Mouse (Mus musculus) forebrain, postnatal 0 days (tissue): ENCODE measurements around the gene Frmd4a. TPM values are rescaled to one million over a fixed set of nuclear protein-coding genes. Genes with fewer than 3 reads are reported as not detected.

Source experiments
- ATAC-seq: fragments of 200-750 bp; cut with Nextera tagmentation; 2 replicates; pipeline ENCODE4 v1.8.0; 2017; ENCODE audit warnings: mild to moderate bottlenecking, moderate library complexity
- DNase-seq: peaks from one replicate; pipeline ENCODE4 v3.0.0-alpha.2; 2015
- H3K27ac ChIP-seq: fragments of 300-500 bp; sonication (generic); 2 replicates; pipeline ENCODE4 v1.5.1; 2014; ENCODE audit warnings: low read depth, mild to moderate bottlenecking, antibody characterized with exemption, low read length, moderate library complexity, mixed read lengths
- H3K27me3 ChIP-seq: fragments of 300-500 bp; sonication (generic); 2 replicates; pipeline ENCODE4 v1.6.1; 2014; ENCODE audit warnings: mild to moderate bottlenecking, low read length, mixed read lengths; ENCODE audit not compliant: insufficient read depth
- H3K36me3 ChIP-seq: fragments of 300-500 bp; sonication (generic); 2 replicates; pipeline ENCODE4 v1.6.1; 2014; ENCODE audit warnings: mild to moderate bottlenecking, moderate library complexity; ENCODE audit not compliant: insufficient read depth
- H3K4me1 ChIP-seq: fragments of 300-500 bp; sonication (generic); 2 replicates; pipeline ENCODE4 v1.6.1; 2014; ENCODE audit warnings: antibody characterized with exemption; ENCODE audit not compliant: insufficient read depth
- H3K4me2 ChIP-seq: fragments of 300-500 bp; sonication (generic); 2 replicates; pipeline ENCODE4 v1.6.1; 2014; ENCODE audit warnings: low read depth, mild to moderate bottlenecking, moderate library complexity
- H3K4me3 ChIP-seq: fragments of 300-500 bp; sonication (generic); 2 replicates; pipeline ENCODE4 v1.5.1; 2014; ENCODE audit warnings: low read depth, low read length, mixed read lengths
- H3K9ac ChIP-seq: fragments of 300-500 bp; sonication (generic); 2 replicates; pipeline ENCODE4 v1.6.1; 2014; ENCODE audit warnings: mild to moderate bottlenecking
- H3K9me3 ChIP-seq: fragments of 300-500 bp; sonication (generic); 2 replicates; pipeline ENCODE4 v1.6.1; 2016; ENCODE audit warnings: low read length
- CTCF ChIP-seq: sonication (generic); IDR thresholded peaks from 2 replicates; pipeline ENCODE4 v1.5.1; 2016; ENCODE audit warnings: antibody characterized with exemption, control low read depth, low read depth
- WGBS: fragments of 180-500 bp; shearing (Covaris S2); extraction: QIAGEN DNeasy Blood & Tissue Kit; methylation state at CpG from one replicate; pipeline ENCODE4 v1.1.7; 2014; 5-methylcytosine and 5-hydroxymethylcytosine counted together
- polyA plus RNA-seq: library from polyadenylated mRNA; unstranded; fragments of >200 nt; fragmentation: Nextera tagmentation; extraction: Ambion mirVana; gene quantifications from 2 replicates; pipeline ENCODE4 v1.2.1, GENCODE M21; 2015
- total RNA-seq: library from RNA; depleted of rRNA; stranded (reverse); fragments of >200 nt; gene quantifications from 2 replicates; pipeline ENCODE4 v1.2.3, GENCODE M21; 2014

Gene Frmd4a
- total and polyA plus RNA-seq, 2 experiments from 2014 or later = 43.8 to 74.5 TPM

DNA sequence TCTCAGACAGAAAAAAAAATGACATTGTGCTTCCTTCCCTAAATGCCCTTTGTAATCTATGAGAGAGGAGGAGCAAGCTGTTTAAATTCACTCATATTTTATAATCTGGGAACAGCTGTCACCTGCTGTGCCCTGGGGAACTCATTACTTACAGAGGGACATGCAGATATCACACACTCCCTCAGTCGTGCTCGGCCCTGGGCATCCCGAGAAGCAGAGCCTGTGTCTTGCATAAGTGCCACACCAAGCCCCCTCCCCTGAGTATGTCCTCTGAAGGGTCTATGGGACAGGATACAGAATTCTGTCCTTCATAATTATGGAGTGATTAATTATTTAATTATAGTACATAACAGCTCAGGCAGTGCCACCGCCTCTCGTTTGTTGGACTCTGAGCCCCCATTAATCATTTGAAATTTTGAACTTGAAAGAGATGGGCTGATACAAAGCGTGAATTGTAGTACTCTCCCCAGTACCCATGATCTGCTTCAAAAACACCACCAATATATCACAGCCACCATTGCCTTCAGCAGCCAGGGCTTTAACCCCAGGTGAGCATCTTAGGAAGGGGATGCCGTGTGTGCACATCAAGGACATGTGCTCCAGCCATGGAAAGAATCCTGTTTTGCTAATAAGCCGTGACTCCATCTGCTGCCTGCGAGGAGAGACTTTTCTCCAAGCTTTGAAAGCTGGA lies 177.0 kb downstream of the Frmd4a start:
- DNase-seq (peak; percentile 31), ATAC-seq (no peak)
- no peak overlapping the region for H3K27ac ChIP-seq
- no peaks in the 10 kb centered on the region for H3K9me3 ChIP-seq
- TF ChIP-seq CTCF = no peak
- no peak overlapping the region for H3K4me2 ChIP-seq
- H3K4me1 ChIP-seq = no peaks in the 10 kb centered on the region
- WGBS = 49% methylated on average over 9 of the region's 9 CpGs
- no peaks in the 10 kb centered on the region for H3K36me3 ChIP-seq
- no peaks in the 10 kb centered on the region for H3K27me3 ChIP-seq
- no peak overlapping the region for H3K9ac ChIP-seq
- H3K4me3 ChIP-seq = no peak overlapping the region

DNA sequence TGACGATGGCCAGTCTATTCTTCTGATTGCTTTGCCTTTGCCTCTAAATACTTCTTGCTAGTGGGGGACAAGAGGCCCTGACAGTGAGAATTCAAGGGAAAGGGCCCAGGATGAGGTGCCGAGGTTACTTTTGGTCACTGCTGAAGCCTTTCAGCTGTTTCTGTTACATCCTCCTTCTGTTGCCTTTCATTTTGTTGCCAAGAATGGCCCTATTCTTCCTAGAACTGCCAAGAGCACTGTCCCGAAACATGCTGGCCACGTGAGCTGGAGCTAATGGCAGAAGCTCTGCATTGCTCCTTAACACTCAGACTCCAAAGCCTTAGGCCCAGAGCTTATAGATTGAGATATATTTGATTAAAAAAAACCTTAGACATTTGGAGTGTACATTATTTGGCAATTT lies 178.5 kb downstream of the Frmd4a start:
- no peak overlapping the region for H3K4me2 ChIP-seq
- no peak for DNase-seq
- H3K4me3 ChIP-seq = no peak overlapping the region
- TF ChIP-seq CTCF = no peak
- no peak for ATAC-seq
- H3K4me1 ChIP-seq = no peaks in the 10 kb centered on the region
- no peak overlapping the region for H3K27ac ChIP-seq
- no peaks in the 10 kb centered on the region for H3K36me3 ChIP-seq
- 67% methylated on average over 4 of the region's 4 CpGs for WGBS
- H3K9me3 ChIP-seq = no peaks in the 10 kb centered on the region
- no peak overlapping the region for H3K9ac ChIP-seq
- no peaks in the 10 kb centered on the region for H3K27me3 ChIP-seq

DNA sequence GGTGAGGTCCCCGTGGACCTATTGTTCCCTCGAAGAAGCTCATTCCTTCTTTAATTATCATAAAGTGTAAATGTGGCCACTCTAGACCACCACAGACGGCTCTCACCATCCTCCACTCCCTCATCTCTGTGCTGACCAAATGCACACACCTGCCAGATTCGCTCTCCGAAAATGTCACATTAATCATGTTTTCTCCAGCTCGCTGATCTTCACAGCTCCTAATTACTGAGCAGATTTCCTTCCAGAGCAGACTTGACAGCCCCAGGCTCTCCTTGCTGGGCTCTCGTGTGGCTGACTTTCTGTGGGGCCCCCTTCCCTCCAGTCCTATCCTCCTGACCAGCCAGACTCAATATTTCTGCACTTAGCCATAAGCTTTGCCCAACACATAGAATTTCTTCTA lies 191.7 kb downstream of the Frmd4a start:
- Histone ChIP-seq H3K4me2 (no peak overlapping the region), H3K27me3 (no peaks in the 10 kb centered on the region), H3K9me3 (no peaks in the 10 kb centered on the region), H3K9ac (no peak overlapping the region), H3K4me1 (no peaks in the 10 kb centered on the region), H3K27ac (no peak overlapping the region), H3K36me3 (no peaks in the 10 kb centered on the region), H3K4me3 (no peak overlapping the region)
- TF ChIP-seq CTCF = no peak
- DNase-seq (peak; percentile 10), ATAC-seq (peak; percentile 29; the same call in 1 of the 2 replicates)
- 26% methylated on average over 7 of the region's 7 CpGs for WGBS

DNA sequence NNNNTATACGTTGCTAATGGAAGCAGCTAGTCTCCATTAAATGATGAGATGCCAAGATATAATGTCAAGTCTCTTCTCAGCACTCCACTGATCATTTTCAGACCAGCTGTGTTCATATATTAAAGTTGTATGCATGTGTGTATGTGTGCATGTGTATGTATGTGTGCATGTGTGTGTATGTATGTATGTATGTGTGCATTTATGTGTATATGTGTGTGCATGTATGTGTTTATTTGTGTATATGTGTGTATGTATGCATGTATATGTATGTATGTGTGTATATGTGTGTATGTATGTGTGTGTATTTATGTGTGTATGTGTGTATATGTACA lies 204.9 kb downstream of the Frmd4a start:
- H3K9me3 ChIP-seq = no peaks in the 10 kb centered on the region
- H3K4me3 ChIP-seq = no peak overlapping the region
- DNase-seq (no peak), ATAC-seq (peak; percentile 23; the same call in 1 of the 2 replicates)
- H3K36me3 ChIP-seq = no peaks in the 10 kb centered on the region
- H3K4me2 ChIP-seq = no peak overlapping the region
- H3K9ac ChIP-seq = no peak overlapping the region
- WGBS = 0% methylated on average over 1 of the region's 1 CpGs
- H3K27me3 ChIP-seq = no peaks in the 10 kb centered on the region
- no peak overlapping the region for H3K27ac ChIP-seq
- no peak for TF ChIP-seq CTCF
- H3K4me1 ChIP-seq = peaks cover 7% of the 10 kb centered on the region; the same call in 1 of the 2 replicates

DNA sequence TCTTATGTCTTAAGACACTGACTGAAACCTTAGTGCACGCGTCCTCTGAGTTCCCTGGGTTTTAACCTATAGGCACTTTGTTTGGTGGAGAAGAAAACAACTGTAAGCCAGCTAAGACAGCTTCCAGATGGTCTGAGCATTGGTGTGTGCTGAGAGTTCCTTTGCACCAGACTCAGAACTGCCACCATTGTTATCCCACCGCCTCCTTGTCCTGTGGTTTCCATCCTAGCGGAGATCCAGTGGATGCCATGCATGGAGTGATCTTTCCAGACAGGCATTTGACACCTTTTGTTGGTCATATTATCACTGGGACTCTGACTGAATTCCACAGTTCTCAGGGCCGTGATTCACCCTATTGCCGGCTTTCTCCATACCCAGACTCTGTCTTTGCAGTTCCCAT lies 205.8 kb downstream of the Frmd4a start:
- Histone ChIP-seq H3K27ac (no peak overlapping the region), H3K4me3 (no peak overlapping the region), H3K9me3 (no peaks in the 10 kb centered on the region), H3K36me3 (no peaks in the 10 kb centered on the region), H3K4me2 (no peak overlapping the region), H3K4me1 (peaks cover 10% of the 10 kb centered on the region; the same call in 1 of the 2 replicates), H3K9ac (no peak overlapping the region), H3K27me3 (no peaks in the 10 kb centered on the region)
- no peak for TF ChIP-seq CTCF
- ATAC-seq (no peak), DNase-seq (no peak)
- WGBS = 92% methylated on average over 6 of the region's 6 CpGs

DNA sequence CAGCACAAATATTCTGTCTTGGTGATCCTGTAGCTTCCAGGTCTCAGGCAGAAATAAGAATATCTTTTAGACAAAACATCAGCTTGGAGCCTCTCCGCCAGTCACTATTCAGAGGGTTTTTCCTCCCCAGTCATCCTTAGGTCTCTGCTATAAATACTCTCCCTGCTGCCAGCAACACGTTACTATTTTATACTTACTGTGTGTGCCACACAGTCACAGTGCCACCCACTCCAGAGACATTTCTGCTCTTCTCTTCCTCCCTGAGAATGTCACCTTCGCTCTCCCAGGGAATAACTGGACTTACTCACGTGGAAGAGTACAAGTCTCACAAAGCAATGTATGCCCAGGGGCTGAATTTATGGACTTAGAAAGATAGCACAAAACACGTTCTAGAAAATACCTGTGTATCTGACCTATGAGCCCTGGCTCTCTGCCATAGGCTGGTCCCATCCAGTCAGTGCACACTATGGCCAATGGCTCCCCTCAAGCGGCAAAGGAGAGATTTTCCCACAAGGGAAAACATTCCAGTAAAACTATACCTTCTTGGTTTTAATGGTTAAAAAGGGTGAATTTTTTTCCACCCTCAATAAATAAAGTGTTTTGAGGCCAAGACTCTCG lies 209.5 kb downstream of the Frmd4a start:
- Histone ChIP-seq H3K4me3 (no peak overlapping the region), H3K27me3 (no peaks in the 10 kb centered on the region)

DNA sequence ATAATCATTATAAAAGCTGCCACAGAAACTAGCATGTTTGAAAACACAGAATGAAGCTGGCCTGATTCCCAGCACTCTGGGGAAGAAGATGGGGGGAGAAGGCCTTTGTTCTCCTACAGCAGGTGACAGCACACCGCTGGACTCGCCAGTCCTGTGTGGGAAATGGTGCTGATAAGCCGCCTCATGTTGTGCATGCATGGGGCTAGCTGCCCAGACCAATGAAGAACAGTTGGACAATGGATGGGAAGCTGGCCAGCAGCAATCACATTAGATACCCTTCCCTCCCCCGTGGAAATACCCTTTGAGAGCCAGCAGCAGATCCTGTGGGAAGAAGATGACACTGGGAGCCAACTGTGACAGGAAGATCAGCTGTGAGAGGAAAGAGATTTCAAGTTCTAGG lies 210.0 kb downstream of the Frmd4a start:
- H3K4me3 ChIP-seq = no peak overlapping the region
- no peak overlapping the region for H3K9ac ChIP-seq
- H3K4me1 ChIP-seq = peaks cover 13% of the 10 kb centered on the region
- no peak overlapping the region for H3K4me2 ChIP-seq
- H3K36me3 ChIP-seq = no peaks in the 10 kb centered on the region
- TF ChIP-seq CTCF = no peak
- no peak overlapping the region for H3K27ac ChIP-seq
- H3K27me3 ChIP-seq = no peaks in the 10 kb centered on the region
- DNase-seq = peak; percentile 9
- 25% methylated on average over 4 of the region's 4 CpGs for whole genome bisulfite sequencing
- no peaks in the 10 kb centered on the region for H3K9me3 ChIP-seq
- 0 out of 2 replicates have a peak, but pooled peaks have one; percentile 14 for ATAC-seq

More for the DNA sequence above, 209.5 kb downstream of the Frmd4a start:
- no peaks in the 10 kb centered on the region for H3K36me3 ChIP-seq
- no peak for TF ChIP-seq CTCF
- WGBS = 49% methylated on average over 7 of the region's 7 CpGs
- no peak overlapping the region for H3K4me2 ChIP-seq
- DNase-seq (peak; percentile 8), ATAC-seq (no peak)
- H3K27ac ChIP-seq = peak overlapping the region; percentile 15; the same call in 1 of the 2 replicates
- no peaks in the 10 kb centered on the region for H3K9me3 ChIP-seq
- no peak overlapping the region for H3K9ac ChIP-seq
- peaks cover 10% of the 10 kb centered on the region; the same call in 1 of the 2 replicates for H3K4me1 ChIP-seq
